Mouse (Mus musculus): ENCODE measurements at regions not wholly inside any gene's neighbourhood (a gene's known extent, or its start where the extent isn't known, plus 50 kb on each side); places are given as distances from the start of the nearest gene placed in this dataset.

- DNase-seq (ENCODE audit: low spot score) = no peak
Measured at GRCm38 (mm10) chr16:49965528-49966250, 165.4 kb downstream of the Cd47 start.

GRCm38 (mm10) chr16:49966251-49966588, 165.9 kb downstream of the Cd47 start:
- DNase-seq (ENCODE audit: low spot score) = no peak

GRCm38 (mm10) chr16:49967110-49967509, 166.8 kb downstream of the Cd47 start:
- DNase-seq (ENCODE audit: low spot score) = no peak

- DNase-seq (ENCODE audit: low spot score) = no peak
Measured at GRCm38 (mm10) chr16:49968291-49968870, 168.0 kb downstream of the Cd47 start.

- DNase-seq (ENCODE audit: low spot score) = no peak
Measured at GRCm38 (mm10) chr16:49969035-49969434, 168.7 kb downstream of the Cd47 start.

- DNase-seq (ENCODE audit: low spot score) = no peak
Measured at GRCm38 (mm10) chr16:49969693-49970296, 169.5 kb downstream of the Cd47 start.

DNA sequence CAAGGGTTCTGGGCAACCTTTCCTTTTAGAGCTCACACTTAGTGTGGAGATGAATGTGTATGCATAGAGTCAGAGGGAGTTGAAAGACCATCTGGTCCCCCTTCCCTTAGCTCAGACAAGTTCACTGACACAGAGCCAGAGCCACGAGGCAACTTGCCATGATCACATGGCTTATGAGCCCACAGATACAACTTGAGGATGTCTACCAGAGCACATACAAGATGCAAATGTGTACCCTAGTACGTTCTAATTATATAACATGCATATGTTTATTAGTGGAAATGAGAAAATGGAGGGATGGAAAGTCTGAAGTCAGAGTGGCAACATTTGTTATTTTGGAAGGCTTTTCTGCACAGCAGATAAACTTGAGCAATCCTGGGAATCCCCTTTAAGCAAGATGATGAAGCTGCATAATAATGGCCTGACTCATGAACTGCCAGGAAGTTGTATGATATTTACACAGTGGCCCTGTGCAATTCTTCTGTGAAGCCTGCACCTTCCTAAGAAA, 170.0 kb downstream of the Cd47 start:
- DNase-seq (ENCODE audit: low spot score) = no peak

GRCm38 (mm10) chr16:49971141-49971555, 170.8 kb downstream of the Cd47 start:
- DNase-seq (ENCODE audit: low spot score) = no peak

DNA sequence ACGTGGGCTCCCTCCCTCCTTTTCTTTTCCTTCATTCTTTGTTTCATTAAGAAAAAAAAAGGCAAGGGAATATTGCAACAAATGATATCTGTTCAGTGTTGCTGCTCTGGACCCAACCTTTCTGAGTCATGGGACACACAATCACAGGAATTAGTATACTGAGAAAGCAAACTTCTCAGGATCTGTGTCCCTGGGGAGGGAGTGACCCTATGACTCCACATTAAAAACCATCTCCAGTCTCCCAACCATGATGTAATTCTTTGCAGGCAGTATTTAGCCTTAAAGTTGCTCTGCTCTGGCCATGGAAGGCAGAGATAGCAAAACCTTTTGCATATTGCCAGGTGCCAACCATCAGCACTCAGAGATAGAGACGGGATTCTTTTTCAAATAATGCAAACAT, 176.9 kb downstream of the Cd47 start:
- DNase-seq (ENCODE audit: low spot score) = no peak

GRCm38 (mm10) chr16:49979426-49979940, 179.2 kb downstream of the Cd47 start:
- DNase-seq (ENCODE audit: low spot score) = no peak

DNA sequence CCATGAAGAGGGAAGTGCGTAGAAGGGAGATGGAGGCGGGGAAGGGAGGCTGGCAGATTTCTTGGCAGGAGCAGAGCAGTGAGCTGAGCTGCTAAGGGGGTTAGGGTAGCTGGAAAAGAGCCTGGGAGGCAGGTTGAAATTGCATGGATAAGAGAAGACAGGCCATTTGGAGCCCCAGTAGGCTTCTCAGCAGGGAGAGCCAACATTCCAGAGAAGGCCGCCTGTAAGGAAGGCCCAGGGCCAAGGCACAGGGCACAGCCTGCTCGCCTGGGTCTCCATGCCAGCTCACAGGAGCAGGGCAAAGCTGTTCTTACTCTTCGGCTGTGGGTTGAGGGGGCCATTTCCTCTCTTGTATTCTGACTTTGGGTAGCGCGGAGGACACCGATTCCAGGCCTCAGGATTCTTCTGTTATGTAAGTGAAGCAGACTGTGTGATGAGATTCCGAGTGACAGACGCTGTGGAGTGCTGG, 179.9 kb downstream of the Cd47 start:
- DNase-seq (ENCODE audit: low spot score) = no peak

DNA sequence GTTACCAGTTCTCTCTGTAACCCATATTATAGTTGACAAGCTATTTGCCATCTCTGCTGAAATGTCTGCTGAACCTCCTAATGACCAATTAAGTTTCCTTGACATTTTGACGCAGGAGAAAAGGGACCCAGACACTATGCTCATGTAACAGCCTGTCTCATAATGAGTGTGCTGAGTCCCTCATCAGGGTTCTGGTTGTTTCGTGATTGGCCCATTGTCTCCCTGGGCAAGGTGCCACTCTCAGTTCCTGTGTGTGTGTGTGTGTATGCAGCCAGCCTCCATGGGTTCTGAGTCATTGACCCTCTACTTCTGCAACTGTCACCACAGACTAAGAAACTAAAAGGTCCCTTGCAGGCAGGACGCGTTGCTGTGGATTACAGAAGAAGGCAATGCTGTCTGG, 181.8 kb downstream of the Cd47 start:
- no peak for DNase-seq (ENCODE audit: low spot score)

DNA sequence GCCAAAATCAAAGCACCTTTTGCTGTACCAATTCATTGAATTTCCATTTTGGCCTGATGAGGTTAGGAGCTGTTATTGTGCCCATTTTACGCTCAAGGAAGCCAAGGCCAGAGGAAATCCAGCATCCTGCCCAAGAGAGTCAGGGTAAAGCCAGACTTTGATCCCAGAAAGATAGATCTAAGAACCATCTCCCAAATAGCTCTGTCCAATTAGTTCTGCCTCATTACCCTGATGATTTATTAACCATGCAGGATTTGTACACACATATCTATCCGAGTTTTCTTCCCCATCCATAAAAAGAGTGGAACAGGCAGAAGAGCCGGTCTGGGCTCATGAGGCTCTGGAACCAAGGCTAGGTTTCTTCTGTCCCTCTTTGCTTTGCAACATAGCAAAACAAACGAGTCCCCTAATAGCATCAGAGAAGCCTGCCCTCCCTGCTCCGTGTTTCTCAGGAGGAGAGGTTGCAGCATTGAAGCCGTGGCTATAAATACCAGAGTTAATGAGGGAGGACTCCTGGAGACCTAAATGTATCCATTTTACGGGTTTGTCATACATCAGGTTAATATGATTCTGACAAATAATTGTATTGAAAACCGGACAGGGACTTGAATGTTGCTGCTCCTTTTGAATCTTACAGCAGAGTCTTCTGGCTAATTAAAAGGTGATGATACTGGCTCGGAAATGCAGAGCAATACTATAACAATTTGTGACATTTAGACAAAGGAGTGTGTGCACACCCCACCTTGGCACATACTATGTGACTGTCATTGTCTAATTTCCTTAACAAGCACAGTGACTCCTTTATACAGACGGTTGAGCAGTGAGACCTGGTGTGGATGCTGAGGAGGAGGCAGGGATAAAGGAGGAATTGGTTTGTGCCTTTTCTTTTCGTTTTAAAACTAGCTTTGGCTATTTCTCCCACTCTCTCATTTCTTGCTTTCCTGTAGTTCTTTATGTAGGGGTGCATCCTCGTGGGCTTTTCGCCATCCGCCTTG, 185.0 kb downstream of the Cd47 start:
- DNase-seq (ENCODE audit: low spot score) = no peak

DNA sequence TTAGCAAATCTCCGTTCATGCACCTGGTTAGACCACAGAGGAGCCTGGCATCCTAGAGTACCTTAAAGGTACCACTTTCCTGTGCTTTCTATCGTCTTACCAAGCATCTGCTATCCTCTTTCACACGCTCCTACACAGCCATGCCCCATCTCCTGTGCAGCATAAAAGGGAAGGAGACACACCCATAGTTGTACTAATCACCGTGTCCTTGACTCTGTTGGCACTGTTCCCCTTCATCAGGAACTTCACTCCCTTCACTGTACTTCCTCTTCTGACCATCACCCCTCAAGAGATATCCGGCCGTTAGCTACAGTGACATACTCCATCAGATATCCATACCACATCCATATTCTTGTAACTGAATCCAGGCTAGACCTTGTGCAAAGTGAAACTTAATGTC, 186.6 kb downstream of the Cd47 start:
- no peak for DNase-seq (ENCODE audit: low spot score)

DNA sequence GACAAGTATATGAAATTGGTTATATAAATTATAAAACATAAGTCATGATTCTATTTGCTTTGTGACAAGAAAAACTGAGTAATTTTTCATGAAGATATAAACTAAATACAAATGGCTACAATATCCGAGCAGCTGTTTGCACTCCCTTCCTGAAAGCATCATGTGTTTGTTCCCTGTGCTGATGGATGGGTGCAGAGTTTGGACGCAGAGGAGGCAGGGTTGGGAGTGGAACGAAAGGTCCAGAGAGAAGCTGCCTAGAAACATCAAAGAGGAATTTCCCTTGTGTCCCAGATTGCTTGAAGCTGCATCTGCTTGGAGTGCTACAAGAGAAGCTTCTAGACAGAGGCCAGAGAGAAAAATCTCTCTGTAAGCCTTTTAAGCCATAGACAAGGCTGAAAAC, 195.5 kb downstream of the Cd47 start:
- no peak for DNase-seq (ENCODE audit: low spot score)

- no peak for DNase-seq (ENCODE audit: low spot score)
Measured at GRCm38 (mm10) chr16:49996593-49996992, 196.3 kb downstream of the Cd47 start.

DNA sequence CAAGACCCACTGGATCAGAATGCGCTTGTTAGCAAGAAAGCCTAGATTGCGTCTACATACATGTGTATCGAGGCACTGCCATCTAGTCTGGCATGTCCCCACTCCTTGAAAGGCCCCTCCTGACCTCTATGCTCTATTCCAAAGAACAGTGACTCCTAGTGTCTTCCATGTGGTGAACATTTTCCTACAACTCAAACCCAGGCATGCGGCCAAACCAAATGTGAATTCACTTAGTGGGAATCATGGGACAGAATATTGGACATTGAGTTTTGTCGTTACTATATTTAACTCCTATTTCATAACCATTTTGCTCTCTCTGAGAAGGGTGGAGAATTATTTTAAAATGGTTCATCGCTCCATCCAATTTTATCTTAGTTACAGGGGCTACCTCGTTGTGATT, 196.7 kb downstream of the Cd47 start:
- no peak for DNase-seq (ENCODE audit: low spot score)

DNA sequence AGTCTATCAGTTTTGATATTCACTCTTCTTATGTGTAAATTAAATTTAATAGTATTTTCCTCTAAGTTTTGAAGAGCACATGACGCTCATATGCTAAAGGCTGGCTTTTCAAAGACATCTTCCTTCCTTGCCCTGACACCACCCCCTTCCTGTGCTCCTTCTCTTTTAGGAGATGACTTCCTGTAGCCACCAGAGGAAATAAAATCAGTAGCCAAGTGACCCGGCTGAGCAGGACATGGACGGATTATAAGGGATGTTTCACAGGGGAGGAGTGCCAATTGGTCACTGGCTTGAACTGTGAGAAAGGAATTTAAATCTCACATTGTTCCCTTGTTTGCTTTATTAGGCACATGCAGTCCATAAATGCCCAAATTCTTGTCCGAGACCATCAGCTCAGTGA, 200.5 kb downstream of the Cd47 start:
- DNase-seq (ENCODE audit: low spot score) = no peak

DNA sequence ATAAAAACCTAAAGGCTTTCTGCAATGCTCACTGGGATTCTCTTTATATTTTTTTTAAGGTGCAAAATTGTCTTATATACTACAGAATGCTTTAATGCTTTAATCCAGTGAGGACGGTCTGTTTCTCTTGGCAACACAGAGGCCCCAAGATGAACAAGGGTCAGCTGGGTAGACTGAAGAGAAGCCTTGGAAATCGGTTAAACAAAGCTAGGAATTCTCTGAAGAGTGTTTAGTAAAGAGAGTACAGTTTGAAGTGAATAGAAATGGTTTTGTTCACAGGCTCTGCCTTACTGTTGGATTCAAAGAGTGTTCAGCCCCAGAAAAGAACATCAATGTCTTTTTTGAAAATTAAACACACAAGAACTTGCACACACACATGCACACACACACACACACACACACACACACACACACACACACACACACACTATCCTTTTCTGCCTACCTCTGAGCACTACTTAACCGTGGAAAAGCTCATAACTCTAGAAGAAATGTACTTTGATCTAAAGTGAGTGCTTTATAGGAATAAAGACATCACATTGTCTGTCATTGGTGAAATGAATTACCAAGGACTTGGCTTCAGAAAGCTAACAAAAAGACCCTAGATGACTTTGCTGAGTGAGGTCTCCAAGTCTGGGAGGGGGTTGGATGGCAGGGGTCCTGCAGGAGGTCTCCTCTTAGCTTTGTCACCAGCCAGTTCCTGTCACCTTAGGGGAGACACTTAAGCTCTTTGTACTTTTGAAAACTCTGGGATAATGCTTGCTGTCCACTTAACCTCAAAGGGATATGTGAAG, 201.5 kb downstream of the Cd47 start:
- DNase-seq (ENCODE audit: low spot score) = no peak

GRCm38 (mm10) chr16:50002456-50002788, 202.1 kb downstream of the Cd47 start:
- DNase-seq (ENCODE audit: low spot score) = no peak

GRCm38 (mm10) chr16:50009046-50009445, 208.7 kb downstream of the Cd47 start:
- no peak for DNase-seq (ENCODE audit: low spot score)
